Mouse (Mus musculus): ENCODE results near the gene Gm13090. TPM values are rescaled to one million over a fixed set of nuclear protein-coding genes. Genes with fewer than 3 reads are reported as not detected.

The Gm13090 gene
- polyA plus RNA-seq, 1 experiment = not detected

DNA sequence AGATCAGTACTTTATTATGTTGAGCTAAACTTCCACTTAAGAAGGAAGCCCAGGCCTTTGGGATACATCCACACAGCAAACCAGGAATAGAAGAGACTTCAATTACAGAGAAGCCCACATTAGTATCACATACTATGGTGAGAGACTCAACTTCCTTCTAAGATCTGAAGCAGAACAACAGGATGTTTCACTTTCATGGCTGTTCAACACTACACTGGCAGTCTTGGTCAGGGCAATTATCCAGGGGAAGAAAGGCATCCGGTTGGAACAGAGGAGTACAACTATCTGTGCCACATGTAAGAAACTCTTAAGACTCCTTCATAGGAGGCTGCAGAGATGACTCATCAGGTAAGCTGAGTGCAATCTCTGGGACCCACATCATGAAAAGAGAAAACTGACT is 38.2 kb upstream of the Gm13090 start:
- Histone ChIP-seq H3K27me3 (ENCODE audit: control insufficient read depth, insufficient read depth, low read length) (no peaks in the 10 kb centered on the region), H3K27ac (ENCODE audit: insufficient read depth, low read length) (no peak overlapping the region), H3K4me1 (ENCODE audit: control insufficient read depth, insufficient read depth, insufficient read length) (no peaks in the 10 kb centered on the region; the same call in 1 of the 2 replicates), H3K36me3 (ENCODE audit: control insufficient read depth, insufficient read depth, low read length) (peaks cover 18% of the 10 kb centered on the region), H3K4me3 (ENCODE audit: extremely low read depth, insufficient read depth, insufficient read length) (no peak overlapping the region)
- DNase-seq (ENCODE audit: low read depth in 1 of 2, low spot score in 2 of 2) = no peak
- WGBS = 57% methylated on average over 1 of the region's 1 CpGs
- TF ChIP-seq POLR2A (IDR thresholded peaks at IDR 0.05; ENCODE audit: low read depth, low read length) (no peak), CTCF (IDR thresholded peaks at IDR 0.05; ENCODE audit: extremely low read depth, insufficient read depth, insufficient read length, insufficient replicate concordance) (no peak)

DNA sequence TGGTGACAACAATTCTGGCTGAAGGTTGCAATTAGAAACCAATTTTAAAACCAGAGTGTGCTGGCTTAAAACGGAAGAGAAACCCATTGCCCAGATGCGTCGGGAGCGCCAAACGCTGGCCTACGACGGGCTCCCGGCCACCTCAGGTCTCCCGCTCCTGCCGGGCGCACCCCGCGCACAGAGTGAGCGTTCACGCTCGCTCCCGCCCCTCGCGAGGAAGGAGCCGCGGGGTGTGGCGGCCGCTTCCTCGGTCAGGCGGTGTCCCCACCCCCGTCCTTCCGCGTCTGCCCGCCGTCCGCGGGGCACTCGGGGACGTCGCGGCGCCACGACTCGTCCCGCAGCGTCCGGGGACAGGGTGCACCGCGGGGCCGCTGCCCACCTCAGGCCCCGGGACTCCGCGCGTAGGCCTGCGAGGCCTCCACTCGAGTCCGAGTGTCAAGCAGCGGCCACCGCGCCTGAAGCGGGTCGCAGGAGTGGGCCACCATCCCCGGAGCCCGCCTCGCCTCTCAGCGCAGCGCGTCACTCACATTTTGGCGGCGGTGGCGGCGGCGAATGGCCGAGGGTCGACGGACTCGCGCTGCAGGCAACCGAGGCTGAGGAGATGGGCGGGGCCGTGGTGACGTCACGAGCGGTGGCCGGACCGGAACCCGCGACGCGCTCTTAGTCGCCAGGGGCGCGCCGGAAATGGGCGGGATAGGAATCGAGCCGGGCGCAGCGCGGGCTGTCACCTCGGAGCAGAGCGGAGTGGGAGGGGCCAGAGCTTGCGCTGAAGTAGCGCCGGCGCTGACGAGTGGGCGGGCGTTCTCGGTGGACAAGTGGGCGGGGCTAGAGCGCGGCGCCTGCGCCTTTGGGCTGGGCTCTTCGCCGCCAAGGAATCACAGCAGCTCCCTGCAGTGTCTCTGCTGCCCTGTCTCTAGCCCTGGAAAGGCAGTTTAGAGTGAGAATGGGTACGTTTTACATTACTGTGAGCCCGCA is 31.7 kb upstream of the Gm13090 start, which contains the start of gene Vamp3:
Gene Vamp3 (minus strand): TSS at position 617 of the 975 bp plus-strand sequence.
- TF ChIP-seq POLR2A (IDR thresholded peaks at IDR 0.05; ENCODE audit: low read depth, low read length) = peak; percentile 51
- no peak for TF ChIP-seq CTCF (IDR thresholded peaks at IDR 0.05; ENCODE audit: extremely low read depth, insufficient read depth, insufficient read length, insufficient replicate concordance)
- Histone ChIP-seq H3K4me1 (ENCODE audit: control insufficient read depth, insufficient read depth, insufficient read length) (no peaks in the 10 kb centered on the region; the same call in 1 of the 2 replicates), H3K27ac (ENCODE audit: insufficient read depth, low read length) (peak within 1 kb of the TSS; percentile 96), H3K36me3 (ENCODE audit: control insufficient read depth, insufficient read depth, low read length) (peaks cover 2% of the 10 kb centered on the region; the same call in 1 of the 2 replicates), H3K4me3 (ENCODE audit: extremely low read depth, insufficient read depth, insufficient read length) (peak within 1 kb of the TSS; percentile 93), H3K27me3 (ENCODE audit: control insufficient read depth, insufficient read depth, low read length) (peaks cover 1% of the 10 kb centered on the region; the same call in 1 of the 2 replicates)
- DNase-seq (ENCODE audit: low read depth in 1 of 2, low spot score in 2 of 2) = peak; percentile 97 to 99
- WGBS = 1% methylated on average over 113 of the region's 114 CpGs

DNA sequence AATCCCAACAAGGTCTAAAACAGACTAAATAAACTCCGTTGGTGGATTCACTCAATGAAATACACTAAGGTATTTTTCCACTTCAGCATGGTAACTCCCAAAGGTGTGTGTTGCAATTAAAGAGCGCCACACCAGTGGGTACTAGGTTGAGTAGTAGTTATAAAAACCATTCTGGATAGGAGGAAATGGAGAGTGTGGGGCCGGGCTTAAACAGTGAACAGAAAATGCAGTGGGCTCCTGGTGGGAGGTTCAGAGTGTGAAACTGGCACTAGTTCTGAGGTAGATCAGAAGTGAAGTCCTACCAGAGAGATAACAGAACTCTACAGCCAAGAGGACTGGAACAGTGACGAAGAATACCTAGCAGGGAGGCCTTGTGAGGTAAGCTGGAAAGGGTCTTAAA is 30.7 kb upstream of the Gm13090 start:
- Histone ChIP-seq H3K27ac (ENCODE audit: insufficient read depth, low read length) (no peak overlapping the region), H3K36me3 (ENCODE audit: control insufficient read depth, insufficient read depth, low read length) (peaks cover 2% of the 10 kb centered on the region; the same call in 1 of the 2 replicates), H3K27me3 (ENCODE audit: control insufficient read depth, insufficient read depth, low read length) (peaks cover 1% of the 10 kb centered on the region; the same call in 1 of the 2 replicates), H3K4me1 (ENCODE audit: control insufficient read depth, insufficient read depth, insufficient read length) (no peaks in the 10 kb centered on the region; the same call in 1 of the 2 replicates), H3K4me3 (ENCODE audit: extremely low read depth, insufficient read depth, insufficient read length) (no peak overlapping the region)
- no peak for TF ChIP-seq CTCF (IDR thresholded peaks at IDR 0.05; ENCODE audit: extremely low read depth, insufficient read depth, insufficient read length, insufficient replicate concordance)
- DNase-seq (ENCODE audit: low read depth in 1 of 2, low spot score in 2 of 2) = no peak
- 89% methylated on average over 4 of the region's 4 CpGs for WGBS

DNA sequence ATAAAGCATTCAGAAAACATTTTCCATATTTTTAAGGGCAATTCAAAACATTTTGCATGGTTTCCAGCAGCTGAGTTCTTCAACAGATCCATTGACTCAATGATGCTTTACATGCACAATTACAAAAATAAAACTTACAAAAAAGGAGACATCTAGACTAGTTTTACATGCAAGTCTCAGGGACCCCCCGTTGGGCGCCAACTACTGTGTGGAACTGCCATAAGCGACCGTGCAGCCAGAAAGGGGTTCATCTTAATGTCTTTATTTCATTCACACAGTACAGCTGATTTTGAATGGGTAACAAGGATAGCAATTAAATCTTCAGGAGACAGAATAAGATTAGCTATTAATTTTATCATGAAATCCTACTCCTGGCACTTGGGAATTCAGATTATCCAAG is 29.8 kb upstream of the Gm13090 start:
- Histone ChIP-seq H3K4me1 (ENCODE audit: control insufficient read depth, insufficient read depth, insufficient read length) (no peaks in the 10 kb centered on the region; the same call in 1 of the 2 replicates), H3K27me3 (ENCODE audit: control insufficient read depth, insufficient read depth, low read length) (peaks cover 1% of the 10 kb centered on the region; the same call in 1 of the 2 replicates), H3K4me3 (ENCODE audit: extremely low read depth, insufficient read depth, insufficient read length) (no peak overlapping the region), H3K27ac (ENCODE audit: insufficient read depth, low read length) (no peak overlapping the region), H3K36me3 (ENCODE audit: control insufficient read depth, insufficient read depth, low read length) (no peaks in the 10 kb centered on the region)
- TF ChIP-seq POLR2A (IDR thresholded peaks at IDR 0.05; ENCODE audit: low read depth, low read length) = no peak
- no peak for TF ChIP-seq CTCF (IDR thresholded peaks at IDR 0.05; ENCODE audit: extremely low read depth, insufficient read depth, insufficient read length, insufficient replicate concordance)
- WGBS = 97% methylated on average over 4 of the region's 4 CpGs
- DNase-seq (ENCODE audit: low read depth in 1 of 2, low spot score in 2 of 2) = no peak

DNA sequence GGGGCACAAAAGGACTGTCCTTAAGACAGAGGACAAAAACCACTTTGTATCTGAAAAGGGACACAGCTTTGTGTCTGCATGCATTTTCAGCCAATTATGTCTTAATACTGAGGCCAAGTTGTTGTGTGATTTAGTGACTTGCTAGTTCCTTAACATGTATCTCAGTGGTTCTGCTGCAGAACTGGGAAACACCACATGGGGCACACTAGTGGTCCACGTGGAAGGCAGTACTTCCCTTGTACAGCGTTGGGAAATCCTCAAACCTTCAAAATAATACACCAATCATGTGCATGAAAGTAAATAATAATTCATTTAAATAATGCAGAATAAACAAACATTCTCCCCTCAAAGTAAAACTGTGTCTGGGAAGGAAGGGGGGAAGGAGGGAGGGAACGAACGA is 20.6 kb upstream of the Gm13090 start:
- no peak overlapping the region for H3K27ac ChIP-seq (ENCODE audit: insufficient read depth, low read length)
- no peak overlapping the region for H3K4me3 ChIP-seq (ENCODE audit: extremely low read depth, insufficient read depth, insufficient read length)
- WGBS = 37% methylated on average over 4 of the region's 4 CpGs
- TF ChIP-seq POLR2A (IDR thresholded peaks at IDR 0.05; ENCODE audit: low read depth, low read length) (no peak), CTCF (IDR thresholded peaks at IDR 0.05; ENCODE audit: extremely low read depth, insufficient read depth, insufficient read length, insufficient replicate concordance) (no peak)
- no peak for DNase-seq (ENCODE audit: low read depth in 1 of 2, low spot score in 2 of 2)
- H3K27me3 ChIP-seq (ENCODE audit: control insufficient read depth, insufficient read depth, low read length) = no peaks in the 10 kb centered on the region
- H3K4me1 ChIP-seq (ENCODE audit: control insufficient read depth, insufficient read depth, insufficient read length) = no peaks in the 10 kb centered on the region
- H3K36me3 ChIP-seq (ENCODE audit: control insufficient read depth, insufficient read depth, low read length) = no peaks in the 10 kb centered on the region

DNA sequence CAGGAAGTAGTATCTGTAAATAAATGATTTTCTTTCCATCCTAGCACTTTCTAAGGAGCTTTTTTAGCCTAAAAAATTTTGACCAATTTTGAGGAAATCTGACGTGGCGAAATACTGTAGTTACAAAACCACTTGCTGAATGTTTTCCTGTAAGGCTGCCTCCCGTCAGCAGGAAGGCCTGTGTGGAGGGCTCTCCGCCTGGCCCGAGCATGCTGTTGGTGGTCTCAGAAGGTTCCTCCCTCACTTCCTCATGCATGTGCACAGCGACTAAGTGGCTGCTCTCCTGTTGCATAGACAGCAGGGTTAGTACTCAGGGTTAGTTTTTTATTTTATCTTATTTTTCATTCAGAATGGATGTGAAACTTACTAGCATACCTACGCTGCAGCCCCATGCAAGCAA is 18.4 kb upstream of the Gm13090 start:
- WGBS = 30% methylated on average over 7 of the region's 7 CpGs
- DNase-seq (ENCODE audit: low read depth in 1 of 2, low spot score in 2 of 2) = no peak
- TF ChIP-seq CTCF (IDR thresholded peaks at IDR 0.05; ENCODE audit: extremely low read depth, insufficient read depth, insufficient read length, insufficient replicate concordance) = no peak
- no peak for TF ChIP-seq POLR2A (IDR thresholded peaks at IDR 0.05; ENCODE audit: low read depth, low read length)
- Histone ChIP-seq H3K36me3 (ENCODE audit: control insufficient read depth, insufficient read depth, low read length) (no peaks in the 10 kb centered on the region), H3K27ac (ENCODE audit: insufficient read depth, low read length) (no peak overlapping the region), H3K4me3 (ENCODE audit: extremely low read depth, insufficient read depth, insufficient read length) (no peak overlapping the region), H3K27me3 (ENCODE audit: control insufficient read depth, insufficient read depth, low read length) (no peaks in the 10 kb centered on the region), H3K4me1 (ENCODE audit: control insufficient read depth, insufficient read depth, insufficient read length) (no peaks in the 10 kb centered on the region)
